Mouse (Mus musculus) C2C12 (cell line): ENCODE measurements around the gene Ctsk.
A peak's percentile ranks its signal among the peaks of the same experiment; 100 is the strongest.

Experiments used
- CEBPB ChIP-seq: IDR thresholded peaks from one replicate; pipeline ENCODE4 v1.6.1; 2011; ENCODE audit warnings: low read depth, mild to moderate bottlenecking, control low read depth, moderate library complexity
- CTCF ChIP-seq: IDR thresholded peaks from one replicate; pipeline ENCODE4 v1.5.1; 2011; ENCODE audit not compliant: control insufficient read depth, insufficient read depth, insufficient read length
- MAX ChIP-seq: IDR thresholded peaks from one replicate; pipeline ENCODE4 v1.6.1; 2011; ENCODE audit warnings: mild to moderate bottlenecking, control low read depth
- MYOD1 ChIP-seq: IDR thresholded peaks from one replicate; pipeline ENCODE4 v1.6.1; 2011; ENCODE audit warnings: low read depth; ENCODE audit not compliant: control insufficient read depth, insufficient read length
- MYOG ChIP-seq: IDR thresholded peaks from one replicate; pipeline ENCODE4 v1.6.1; 2011; ENCODE audit not compliant: control insufficient read depth, insufficient read length; ENCODE audit errors: extremely low read depth
- USF1 ChIP-seq: IDR thresholded peaks from one replicate; pipeline ENCODE4 v1.6.1; 2011; ENCODE audit warnings: low read depth, mild to moderate bottlenecking, control low read depth, moderate library complexity

DNA sequence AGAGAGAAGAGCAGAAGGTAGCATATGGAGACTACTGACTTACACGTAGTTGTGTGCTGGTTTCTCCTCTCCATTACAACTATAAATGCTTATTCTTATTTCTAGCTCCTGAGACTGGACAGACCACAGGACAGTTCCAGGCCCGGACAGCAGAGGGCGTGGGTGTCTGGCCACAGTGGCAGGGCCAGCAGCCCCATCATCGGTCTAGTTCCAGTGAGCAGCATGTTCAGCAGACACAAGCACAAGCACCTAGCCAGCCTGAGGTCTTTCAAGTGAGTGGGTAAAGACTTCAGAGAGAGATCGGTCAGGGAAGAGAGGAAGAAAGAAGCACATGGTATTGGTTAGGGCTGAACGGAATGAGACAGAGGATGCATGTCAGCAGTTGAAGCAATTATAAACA lies 4.7 kb upstream of the Ctsk start:
- peak; percentile 26 for TF ChIP-seq CTCF
- no peak for TF ChIP-seq CEBPB
- TF ChIP-seq MYOD1, result no peak
- no peak for TF ChIP-seq MAX
- TF ChIP-seq USF1, result no peak
- TF ChIP-seq MYOG, result no peak
